In genomic region chr7:120834426-120834825, GRCm38 (mm10) we compare ENCODE assay signal across 8 mouse cellular contexts. TPM values are rescaled to one million over a fixed set of nuclear protein-coding genes. Genes with fewer than 3 reads are reported as not detected.
DNase-seq lines count a peak whose midpoint lies in the region; ATAC-seq and TF ChIP-seq lines count a peak whose summit lies in the region.

No protein-coding gene starts in this region.

- peaks cover 5% of the 10 kb centered on the region for H3K36me3 ChIP-seq in G1E (replicated peaks)
- no peaks in the 10 kb centered on the region for H3K36me3 ChIP-seq in forebrain, embryonic 14.5 days (ENCODE audit: control insufficient read depth, insufficient read depth, low read length)
- H3K36me3 ChIP-seq in liver, embryonic 15.5 days (replicated peaks), result no peaks in the 10 kb centered on the region

- H3K9me3 ChIP-seq in G1E (replicated peaks), result no peaks in the 10 kb centered on the region
- no peaks in the 10 kb centered on the region for H3K9me3 ChIP-seq in forebrain, embryonic 14.5 days (replicated peaks; ENCODE audit: control insufficient read depth, low read length)
- no peaks in the 10 kb centered on the region for H3K9me3 ChIP-seq in liver, embryonic 15.5 days (replicated peaks)

- no peak for TF ChIP-seq POLR2A in cerebellum, adult 2 months (IDR thresholded peaks at IDR 0.05; ENCODE audit: borderline replicate concordance, insufficient read depth, low read length)

- no peaks in the 10 kb centered on the region for H3K27me3 ChIP-seq in cerebellum, adult 2 months (ENCODE audit: control insufficient read depth, insufficient read depth, low read length)
- H3K27me3 ChIP-seq in G1E (ENCODE audit: insufficient read depth, low read length), result peaks cover 34% of the 10 kb centered on the region
- H3K27me3 ChIP-seq in forebrain, embryonic 14.5 days (replicated peaks; ENCODE audit: control insufficient read depth, insufficient read depth, low read length), result peaks cover 11% of the 10 kb centered on the region; the same call in 1 of the 2 replicates
- peaks cover 29% of the 10 kb centered on the region for H3K27me3 ChIP-seq in liver, embryonic 15.5 days

- H3K4me2 ChIP-seq in forebrain, embryonic 14.5 days (ENCODE audit: low read length), result peak overlapping the region; percentile 49
- peak overlapping the region; percentile 83 for H3K4me2 ChIP-seq in liver, embryonic 15.5 days

- no peak overlapping the region for H3K27ac ChIP-seq in cerebellum, adult 2 months (ENCODE audit: insufficient read depth, low read length)
- no peak overlapping the region for H3K27ac ChIP-seq in forebrain, embryonic 14.5 days (ENCODE audit: low read depth, low read length)
- peak overlapping the region; percentile 90 for H3K27ac ChIP-seq in liver, embryonic 15.5 days (replicated peaks)

- peak; percentile 30; the same call in 1 of the 2 replicates for ATAC-seq in G1E (ENCODE audit: extremely low read depth, insufficient number of reproducible peaks, low FRiP score, poor library complexity, severe bottlenecking)
- ATAC-seq in forebrain, embryonic 14.5 days, result no peak
- peak; percentile 55 for ATAC-seq in liver, embryonic 15.5 days (ENCODE audit: insufficient read depth)

- H3K9ac ChIP-seq in forebrain, embryonic 14.5 days (ENCODE audit: low read length), result no peak overlapping the region; the same call in 1 of the 2 replicates
- peak overlapping the region; percentile 61 for H3K9ac ChIP-seq in liver, embryonic 15.5 days

- H3K4me3 ChIP-seq in cerebellum, adult 2 months (replicated peaks; ENCODE audit: insufficient read depth, low read depth, low read length), result peak overlapping the region; percentile 67
- peak overlapping the region; percentile 71 for H3K4me3 ChIP-seq in G1E (ENCODE audit: low read depth, low read length)
- H3K4me3 ChIP-seq in forebrain, embryonic 14.5 days (ENCODE audit: low read depth, low read length), result peak overlapping the region; percentile 50
- peak overlapping the region; percentile 76 for H3K4me3 ChIP-seq in liver, embryonic 15.5 days (replicated peaks)

- no peaks in the 10 kb centered on the region for H3K4me1 ChIP-seq in cerebellum, adult 2 months (ENCODE audit: control insufficient read depth, insufficient read depth, low read length)
- H3K4me1 ChIP-seq in G1E (ENCODE audit: insufficient read depth, low read depth, low read length), result peaks cover 57% of the 10 kb centered on the region
- H3K4me1 ChIP-seq in forebrain, embryonic 14.5 days (ENCODE audit: control insufficient read depth, insufficient read depth, low read length), result peaks cover 4% of the 10 kb centered on the region; the same call in 1 of the 2 replicates
- peaks cover 49% of the 10 kb centered on the region for H3K4me1 ChIP-seq in liver, embryonic 15.5 days (replicated peaks)

- TF ChIP-seq CTCF in cerebellum, adult 2 months (IDR thresholded peaks at IDR 0.05; ENCODE audit: borderline replicate concordance, insufficient read depth, low read depth, low read length), result no peak
- TF ChIP-seq CTCF in G1E (IDR thresholded peaks at IDR 0.05; ENCODE audit: low read depth, low read length), result no peak

- no peak for DNase-seq in cerebellum, adult 2 months
- DNase-seq in cerebellum, adult 18-20 months, result no peak
- DNase-seq in G1E (ENCODE audit: low spot score), result no peak
- DNase-seq in forebrain, embryonic 14.5 days (ENCODE audit: low spot score), result no peak
- no peak for DNase-seq in embryo, embryonic 11 days
- no peak for DNase-seq in kidney, adult 8-10 months
- no peak for DNase-seq in right cerebral cortex, adult 2 months (ENCODE audit: low spot score in 2 of 2)

- 29% methylated on average over 6 of the region's 6 CpGs for WGBS in cerebellum, adult 2 months
- WGBS in forebrain, embryonic 14.5 days, result 46% methylated on average over 6 of the region's 6 CpGs
- WGBS in liver, embryonic 15.5 days (ENCODE audit: insufficient replicate concordance), result 15% methylated on average over 6 of the region's 6 CpGs

RNA-seq across cellular contexts. Expression of gene Eef2k, which starts 8.2 kb away (rescaled TPM):
- polyA plus RNA-seq in cerebellum, adult 2 months (2012; rRNA removed), result 32.0 and 42.3 TPM in 2 replicates
- total RNA-seq in G1E (2014; fragmentation: Nextera tagmentation), result 62.3 and 72.9 TPM in 2 replicates
- total RNA-seq in G1E (2017), result 185 and 189 TPM in 2 replicates
- 89.8 and 107 TPM in 2 replicates for polyA plus RNA-seq in G1E (2012)
- 9.1 and 11.3 TPM in 2 replicates for polyA plus RNA-seq in forebrain, embryonic 14.5 days (2014; fragmentation: Nextera tagmentation; extraction: Ambion mirVana)
- 42.8 and 50.4 TPM in 2 replicates for polyA plus RNA-seq in liver, embryonic 15.5 days (2015; fragmentation: Nextera tagmentation; extraction: Ambion mirVana)

RNA-seq across cellular contexts. Expression of gene Gm5737, which starts 22.3 kb away (rescaled TPM):
- 0.08 TPM in 1 of 2 replicates, not detected in the other for polyA plus RNA-seq in cerebellum, adult 2 months (2012; rRNA removed)
- total RNA-seq in G1E (2014; fragmentation: Nextera tagmentation) (not detected in 2 replicates), G1E (2017) (not detected in 2 replicates)
- not detected in 2 replicates for polyA plus RNA-seq in G1E (2012)
- polyA plus RNA-seq in forebrain, embryonic 14.5 days (2014; fragmentation: Nextera tagmentation; extraction: Ambion mirVana), result not detected in 2 replicates
- not detected in 2 replicates for polyA plus RNA-seq in liver, embryonic 15.5 days (2015; fragmentation: Nextera tagmentation; extraction: Ambion mirVana)
